Mouse (Mus musculus) E14TG2a.4 (cell line): Measurements from ENCODE around the gene Ipo5.

Experiments used
- CTCF ChIP-seq: conservative IDR thresholded peaks from 2 replicates; pipeline ENCODE4 v1.5.1; 2014; ENCODE audit warnings: low read length
- NANOG ChIP-seq: IDR thresholded peaks from 2 replicates; pipeline ENCODE4 v1.6.1; 2014; ENCODE audit warnings: borderline replicate concordance, low read length, mixed read lengths

DNA sequence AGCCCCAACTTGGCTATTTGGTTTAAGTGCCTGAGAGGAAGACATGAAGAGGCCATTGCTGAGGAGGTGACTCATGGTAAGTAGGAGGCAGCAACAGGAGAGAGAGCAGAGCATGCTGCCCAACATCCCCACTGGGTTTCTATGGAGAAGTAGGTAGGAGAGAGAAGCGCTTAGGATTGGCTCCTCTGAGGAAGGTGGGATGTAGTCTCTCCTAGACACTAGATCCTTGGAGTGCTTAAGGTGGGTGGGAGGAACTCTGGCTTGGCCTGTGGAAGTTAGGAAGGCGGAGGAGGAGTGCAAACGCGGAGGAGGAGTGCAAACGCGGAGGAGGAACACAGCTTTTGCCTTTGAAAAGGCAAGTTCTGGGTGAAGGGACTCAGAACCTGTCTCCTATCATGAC is 78.1 kb downstream of the Ipo5 start:
- TF ChIP-seq CTCF (no peak), NANOG (no peak)
